In the genomic region with DNA sequence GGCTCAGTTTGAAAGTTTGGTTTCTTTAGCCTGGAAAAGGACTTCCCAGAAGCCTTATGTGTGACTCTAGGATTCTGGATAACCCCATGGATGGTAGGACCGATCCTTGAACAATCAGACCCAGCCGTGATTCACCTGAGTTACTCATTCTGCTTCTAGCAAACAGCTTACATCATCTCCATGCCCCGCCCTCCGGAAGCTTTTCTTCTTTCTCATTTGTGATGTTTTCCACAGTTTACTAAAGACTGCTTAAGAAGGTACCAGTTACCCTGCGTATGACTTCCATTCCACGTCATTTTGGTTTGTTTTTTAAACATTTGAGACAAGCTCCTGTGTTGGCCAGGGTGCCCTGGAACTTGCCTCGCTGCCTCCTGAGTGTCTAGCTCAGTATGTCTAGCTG, we compare ENCODE assay signal across 17 mouse cellular contexts. TPM values are rescaled to one million over a fixed set of nuclear protein-coding genes. Genes with fewer than 3 reads are reported as not detected.
A peak's percentile ranks its signal among the peaks of the same experiment; 100 is the strongest.
DNase-seq lines count a peak whose midpoint lies in the region; ATAC-seq lines count a peak whose summit lies in the region.
"Had no signal": no experiment of that assay in that cellular context is flagged by ENCODE, and none has a peak within 500 bp of the region (broad histone marks: within the 10 kb centered on the region; RNA-seq: fewer than 3 reads in every experiment).

No protein-coding gene starts in this region.

- no peak overlapping the region for H3K4me3 ChIP-seq in liver, embryonic 12.5 days
- H3K4me3 ChIP-seq in liver, embryonic 11.5 days (ENCODE audit: low read depth, low read length): no peak overlapping the region
- H3K4me3 ChIP-seq in embryonic facial prominence, embryonic 12.5 days: no peak overlapping the region
- no peak overlapping the region for H3K4me3 ChIP-seq in limb, embryonic 15.5 days
- H3K4me3 ChIP-seq: hindbrain, embryonic 13.5 days had no signal

- 71% methylated on average over 7 of the region's 7 CpGs for WGBS in liver, embryonic 12.5 days (ENCODE audit: insufficient replicate concordance)
- WGBS in liver, embryonic 11.5 days: 81% methylated on average over 7 of the region's 7 CpGs
- 78% methylated on average over 7 of the region's 7 CpGs for WGBS in embryonic facial prominence, embryonic 12.5 days
- WGBS in limb, embryonic 15.5 days: 65% methylated on average over 7 of the region's 7 CpGs

- H3K27me3 ChIP-seq in liver, embryonic 12.5 days (replicated peaks): no peaks in the 10 kb centered on the region
- H3K27me3 ChIP-seq in liver, embryonic 11.5 days (replicated peaks; ENCODE audit: control insufficient read depth, insufficient read depth, low read length): no peaks in the 10 kb centered on the region
- no peaks in the 10 kb centered on the region for H3K27me3 ChIP-seq in embryonic facial prominence, embryonic 12.5 days
- H3K27me3 ChIP-seq in limb, embryonic 15.5 days: no peaks in the 10 kb centered on the region
- H3K27me3 ChIP-seq: hindbrain, embryonic 13.5 days had no signal

- DNase-seq in liver, embryonic 11.5 days (ENCODE audit: low spot score): no peak
- peak; percentile 27 for DNase-seq in CD4-positive helper T cell, adult 2 months (ENCODE audit: low read depth, low spot score)
- DNase-seq in spleen, adult 18-20 months: no peak
- no peak for DNase-seq in cerebellum, adult 9-10 months
- DNase-seq in gastrocnemius, adult 18-20 months (ENCODE audit: low spot score): no peak
- DNase-seq: gastrocnemius, postnatal 25 days; kidney, adult 18-20 months; kidney, postnatal 25 days; left cerebral cortex, postnatal 4 days; right cerebral cortex, postnatal 25 days; thymus, postnatal 4 days had no signal

- no peak for ATAC-seq in liver, embryonic 12.5 days
- ATAC-seq in liver, embryonic 11.5 days (replicated peaks; ENCODE audit: low FRiP score): no peak
- ATAC-seq in embryonic facial prominence, embryonic 12.5 days (ENCODE audit: insufficient number of reproducible peaks, insufficient read depth, low FRiP score, low TSS enrichment): no peak
- no peak for ATAC-seq in limb, embryonic 15.5 days (ENCODE audit: insufficient number of reproducible peaks, low FRiP score, low TSS enrichment, low read depth)

- H3K9ac ChIP-seq in liver, embryonic 12.5 days: no peak overlapping the region
- no peak overlapping the region for H3K9ac ChIP-seq in liver, embryonic 11.5 days (ENCODE audit: low read depth, low read length)
- no peak overlapping the region for H3K9ac ChIP-seq in embryonic facial prominence, embryonic 12.5 days
- no peak overlapping the region for H3K9ac ChIP-seq in limb, embryonic 15.5 days
- H3K9ac ChIP-seq: hindbrain, embryonic 13.5 days had no signal

- no peaks in the 10 kb centered on the region for H3K36me3 ChIP-seq in liver, embryonic 12.5 days
- H3K36me3 ChIP-seq in liver, embryonic 11.5 days (ENCODE audit: control insufficient read depth, insufficient read depth, low read length): no peaks in the 10 kb centered on the region
- H3K36me3 ChIP-seq in embryonic facial prominence, embryonic 12.5 days: no peaks in the 10 kb centered on the region
- H3K36me3 ChIP-seq in limb, embryonic 15.5 days: no peaks in the 10 kb centered on the region
- H3K36me3 ChIP-seq: hindbrain, embryonic 13.5 days had no signal

- no peaks in the 10 kb centered on the region for H3K9me3 ChIP-seq in liver, embryonic 12.5 days (replicated peaks)
- no peaks in the 10 kb centered on the region for H3K9me3 ChIP-seq in liver, embryonic 11.5 days (ENCODE audit: control insufficient read depth, low read length)
- no peaks in the 10 kb centered on the region for H3K9me3 ChIP-seq in embryonic facial prominence, embryonic 12.5 days
- H3K9me3 ChIP-seq in limb, embryonic 15.5 days: no peaks in the 10 kb centered on the region
- H3K9me3 ChIP-seq: hindbrain, embryonic 13.5 days had no signal

- 0 out of 2 replicates have a peak overlapping the region, but pooled peaks have one; percentile 48 for H3K27ac ChIP-seq in liver, embryonic 12.5 days
- H3K27ac ChIP-seq in liver, embryonic 11.5 days (ENCODE audit: low read depth, low read length): no peak overlapping the region; the same call in 1 of the 2 replicates
- H3K27ac ChIP-seq in embryonic facial prominence, embryonic 12.5 days: peak overlapping the region; percentile 37; the same call in 1 of the 2 replicates
- H3K27ac ChIP-seq in limb, embryonic 15.5 days: peak overlapping the region; percentile 67; the same call in 1 of the 2 replicates
- H3K27ac ChIP-seq: hindbrain, embryonic 13.5 days had no signal

- H3K4me2 ChIP-seq in liver, embryonic 12.5 days: no peak overlapping the region
- H3K4me2 ChIP-seq in liver, embryonic 11.5 days: no peak overlapping the region
- H3K4me2 ChIP-seq in embryonic facial prominence, embryonic 12.5 days (replicated peaks): no peak overlapping the region
- no peak overlapping the region for H3K4me2 ChIP-seq in limb, embryonic 15.5 days
- H3K4me2 ChIP-seq: hindbrain, embryonic 13.5 days; midbrain, embryonic 11.5 days had no signal

- H3K4me1 ChIP-seq in liver, embryonic 12.5 days: peaks cover 37% of the 10 kb centered on the region
- H3K4me1 ChIP-seq in liver, embryonic 11.5 days (replicated peaks; ENCODE audit: control insufficient read depth, insufficient read depth, low read length): peaks cover 32% of the 10 kb centered on the region
- H3K4me1 ChIP-seq in embryonic facial prominence, embryonic 12.5 days: peaks cover 17% of the 10 kb centered on the region
- peaks cover 20% of the 10 kb centered on the region for H3K4me1 ChIP-seq in limb, embryonic 15.5 days
- H3K4me1 ChIP-seq: hindbrain, embryonic 13.5 days had no signal

RNA-seq across cellular contexts. Expression of a gene that starts 13.6 kb away (rescaled TPM):
- 2.2 and 2.9 TPM in 2 replicates for polyA plus RNA-seq in liver, embryonic 12.5 days (2016; fragmentation: Nextera tagmentation; extraction: Ambion mirVana)
- polyA plus RNA-seq in liver, embryonic 11.5 days (2014; fragmentation: Nextera tagmentation; extraction: Ambion mirVana): 4.3 and 5.3 TPM in 2 replicates
- 23.3 and 24.3 TPM in 2 replicates for polyA plus RNA-seq in embryonic facial prominence, embryonic 12.5 days (2016; fragmentation: Nextera tagmentation; extraction: Ambion mirVana)
- polyA plus RNA-seq in limb, embryonic 15.5 days (2015; fragmentation: Nextera tagmentation; extraction: Ambion mirVana): 9.7 and 9.8 TPM in 2 replicates
- total RNA-seq in gastrocnemius, adult 18-20 months (2021): under 1 TPM in 1 of 2 experiments, not detected in 1; 0.45 TPM
- total RNA-seq: common myeloid progenitor, adult 5-6 weeks had no signal
